In the genomic region with DNA sequence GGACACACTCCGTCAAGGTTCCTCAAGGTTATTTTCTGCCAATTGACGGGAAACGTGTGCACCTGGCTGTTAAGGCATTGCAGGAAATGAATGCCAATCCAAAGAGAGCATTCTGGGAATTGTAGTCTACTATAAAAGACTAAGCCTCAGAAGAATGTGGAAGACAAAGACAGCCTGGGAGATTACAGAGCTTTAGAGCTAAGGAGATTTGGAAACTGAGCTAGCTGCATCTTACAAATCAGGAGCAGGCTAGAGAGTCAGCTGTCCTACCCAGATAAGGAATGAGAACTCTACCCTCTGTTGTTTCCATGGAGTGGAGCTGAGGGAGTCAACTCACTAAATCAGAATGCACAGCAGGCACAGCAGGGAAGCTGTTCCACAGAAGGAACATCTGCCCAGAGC, we compare ENCODE assay signal across 11 mouse cellular contexts. TPM values are rescaled to one million over a fixed set of nuclear protein-coding genes. Genes with fewer than 3 reads are reported as not detected.
DNase-seq lines count a peak whose midpoint lies in the region; ATAC-seq and TF ChIP-seq lines count a peak whose summit lies in the region.
"Had no signal": no experiment of that assay in that cellular context is flagged by ENCODE, and none has a peak within 500 bp of the region (broad histone marks: within the 10 kb centered on the region; RNA-seq: fewer than 3 reads in every experiment).

No protein-coding gene starts in this region.

- H3K9me3 ChIP-seq in hindbrain, embryonic 14.5 days (ENCODE audit: control insufficient read depth, low read length), result no peaks in the 10 kb centered on the region
- no peaks in the 10 kb centered on the region for H3K9me3 ChIP-seq in hindbrain, embryonic 11.5 days (ENCODE audit: control insufficient read depth, low read length)
- H3K9me3 ChIP-seq in forebrain, embryonic 15.5 days, result no peaks in the 10 kb centered on the region
- no peaks in the 10 kb centered on the region for H3K9me3 ChIP-seq in midbrain, embryonic 15.5 days
- H3K9me3 ChIP-seq: embryonic facial prominence, embryonic 13.5 days; limb, embryonic 10.5 days had no signal

- no peak for TF ChIP-seq POLR2A in brain, embryonic 14.5 days (IDR thresholded peaks at IDR 0.05; ENCODE audit: borderline replicate concordance, extremely low read depth, insufficient read depth, insufficient read length, poor library complexity, severe bottlenecking)

- ATAC-seq in hindbrain, embryonic 14.5 days (ENCODE audit: low FRiP score), result peak; percentile 52
- no peak for ATAC-seq in hindbrain, embryonic 11.5 days (ENCODE audit: low FRiP score)
- ATAC-seq in forebrain, embryonic 15.5 days (replicated peaks), result peak; percentile 59
- peak; percentile 72 for ATAC-seq in midbrain, embryonic 15.5 days (replicated peaks)

- H3K4me2 ChIP-seq in hindbrain, embryonic 14.5 days (replicated peaks), result peak overlapping the region; percentile 22; the same call in 1 of the 2 replicates
- no peak overlapping the region for H3K4me2 ChIP-seq in hindbrain, embryonic 11.5 days (replicated peaks; ENCODE audit: low read depth, low read length)
- H3K4me2 ChIP-seq in forebrain, embryonic 15.5 days (replicated peaks), result no peak overlapping the region
- peak overlapping the region; percentile 34 for H3K4me2 ChIP-seq in midbrain, embryonic 15.5 days
- H3K4me2 ChIP-seq: embryonic facial prominence, embryonic 13.5 days had no signal

- TF ChIP-seq CTCF in brain, embryonic 14.5 days (IDR thresholded peaks at IDR 0.05; ENCODE audit: borderline replicate concordance, extremely low read depth, insufficient read depth, insufficient read length), result no peak

- peaks cover 8% of the 10 kb centered on the region for H3K4me1 ChIP-seq in hindbrain, embryonic 14.5 days (replicated peaks; ENCODE audit: control insufficient read depth, insufficient read depth, low read length)
- H3K4me1 ChIP-seq in hindbrain, embryonic 11.5 days (replicated peaks; ENCODE audit: control insufficient read depth, insufficient read depth, low read length), result no peaks in the 10 kb centered on the region
- H3K4me1 ChIP-seq in forebrain, embryonic 15.5 days, result peaks cover 6% of the 10 kb centered on the region; the same call in 1 of the 2 replicates
- H3K4me1 ChIP-seq in midbrain, embryonic 15.5 days, result peaks cover 14% of the 10 kb centered on the region
- H3K4me1 ChIP-seq: embryonic facial prominence, embryonic 13.5 days; limb, embryonic 10.5 days had no signal

- no peak overlapping the region for H3K9ac ChIP-seq in hindbrain, embryonic 14.5 days
- H3K9ac ChIP-seq in hindbrain, embryonic 11.5 days (ENCODE audit: low read depth, low read length), result no peak overlapping the region
- H3K9ac ChIP-seq in forebrain, embryonic 15.5 days (replicated peaks), result no peak overlapping the region
- no peak overlapping the region for H3K9ac ChIP-seq in midbrain, embryonic 15.5 days
- H3K9ac ChIP-seq: embryonic facial prominence, embryonic 13.5 days had no signal

- H3K36me3 ChIP-seq in hindbrain, embryonic 14.5 days (replicated peaks; ENCODE audit: control insufficient read depth, insufficient read depth), result no peaks in the 10 kb centered on the region
- no peaks in the 10 kb centered on the region for H3K36me3 ChIP-seq in hindbrain, embryonic 11.5 days (ENCODE audit: control insufficient read depth, insufficient read depth, low read length)
- H3K36me3 ChIP-seq in forebrain, embryonic 15.5 days, result no peaks in the 10 kb centered on the region
- H3K36me3 ChIP-seq in midbrain, embryonic 15.5 days (replicated peaks), result no peaks in the 10 kb centered on the region

- H3K27me3 ChIP-seq in hindbrain, embryonic 14.5 days (ENCODE audit: control insufficient read depth, insufficient read depth, low read length), result no peaks in the 10 kb centered on the region
- no peaks in the 10 kb centered on the region for H3K27me3 ChIP-seq in hindbrain, embryonic 11.5 days (ENCODE audit: control insufficient read depth, insufficient read depth, low read length)
- no peaks in the 10 kb centered on the region for H3K27me3 ChIP-seq in forebrain, embryonic 15.5 days
- H3K27me3 ChIP-seq in midbrain, embryonic 15.5 days (replicated peaks), result no peaks in the 10 kb centered on the region
- H3K27me3 ChIP-seq: embryonic facial prominence, embryonic 13.5 days had no signal

- H3K4me3 ChIP-seq in hindbrain, embryonic 14.5 days (replicated peaks; ENCODE audit: low read length), result no peak overlapping the region
- no peak overlapping the region for H3K4me3 ChIP-seq in hindbrain, embryonic 11.5 days (ENCODE audit: low read depth, low read length)
- H3K4me3 ChIP-seq in forebrain, embryonic 15.5 days, result no peak overlapping the region
- H3K4me3 ChIP-seq in midbrain, embryonic 15.5 days, result 0 out of 2 replicates have a peak overlapping the region, but pooled peaks have one; percentile 10
- H3K4me3 ChIP-seq: embryonic facial prominence, embryonic 13.5 days; limb, embryonic 10.5 days; myocyte had no signal

- WGBS in hindbrain, embryonic 14.5 days, result 10% methylated on average over 3 of the region's 3 CpGs
- WGBS in hindbrain, embryonic 11.5 days, result 25% methylated on average over 3 of the region's 3 CpGs
- 6% methylated on average over 3 of the region's 3 CpGs for WGBS in forebrain, embryonic 15.5 days
- 5% methylated on average over 3 of the region's 3 CpGs for WGBS in midbrain, embryonic 15.5 days

- peak; percentile 51 for DNase-seq in hindbrain, embryonic 14.5 days (ENCODE audit: low spot score)
- DNase-seq in hindbrain, embryonic 11.5 days (ENCODE audit: low spot score), result no peak
- peak; percentile 67 for DNase-seq in brain, embryonic 14.5 days (ENCODE audit: low read depth)
- no peak for DNase-seq in B cell, adult 2 months
- no peak for DNase-seq in adrenal gland, postnatal 10 days
- no peak for DNase-seq in right cerebral cortex, postnatal 36 days (ENCODE audit: low spot score in 2 of 2)

- H3K27ac ChIP-seq in hindbrain, embryonic 14.5 days, result peak overlapping the region; percentile 75
- H3K27ac ChIP-seq in hindbrain, embryonic 11.5 days (ENCODE audit: low read depth, low read length), result no peak overlapping the region
- H3K27ac ChIP-seq in forebrain, embryonic 15.5 days (replicated peaks), result peak overlapping the region; percentile 64
- H3K27ac ChIP-seq in midbrain, embryonic 15.5 days, result peak overlapping the region; percentile 81
- H3K27ac ChIP-seq: embryonic facial prominence, embryonic 13.5 days; limb, embryonic 10.5 days had no signal

RNA-seq across cellular contexts. Expression of gene Atg4b, which starts 19.4 kb away (rescaled TPM):
- polyA plus RNA-seq in hindbrain, embryonic 14.5 days (2014; fragmentation: Nextera tagmentation; extraction: Ambion mirVana), result 89.3 and 91.7 TPM in 2 replicates
- 89.7 and 101 TPM in 2 replicates for polyA plus RNA-seq in hindbrain, embryonic 11.5 days (2014; fragmentation: Nextera tagmentation; extraction: Ambion mirVana)
- polyA plus RNA-seq in brain, embryonic 14.5 days (2012; rRNA removed), result 70.7 and 78.1 TPM in 2 replicates
- 104 and 106 TPM in 2 replicates for polyA plus RNA-seq in forebrain, embryonic 15.5 days (2015; fragmentation: Nextera tagmentation; extraction: Ambion mirVana)
- 107 and 108 TPM in 2 replicates for polyA plus RNA-seq in midbrain, embryonic 15.5 days (2015; fragmentation: Nextera tagmentation; extraction: Ambion mirVana)
- total RNA-seq in adrenal gland, postnatal 10 days (2021), result 10 to 100 TPM; 62.2 to 75.5 TPM

RNA-seq across cellular contexts. Expression of gene Thap4, which starts 22.8 kb away (rescaled TPM):
- polyA plus RNA-seq in hindbrain, embryonic 14.5 days (2014; fragmentation: Nextera tagmentation; extraction: Ambion mirVana), result 40.6 and 42.8 TPM in 2 replicates
- polyA plus RNA-seq in hindbrain, embryonic 11.5 days (2014; fragmentation: Nextera tagmentation; extraction: Ambion mirVana), result 34.3 and 43.0 TPM in 2 replicates
- 44.9 and 53.1 TPM in 2 replicates for polyA plus RNA-seq in brain, embryonic 14.5 days (2012; rRNA removed)
- 43.1 and 47.4 TPM in 2 replicates for polyA plus RNA-seq in forebrain, embryonic 15.5 days (2015; fragmentation: Nextera tagmentation; extraction: Ambion mirVana)
- polyA plus RNA-seq in midbrain, embryonic 15.5 days (2015; fragmentation: Nextera tagmentation; extraction: Ambion mirVana), result 54.7 and 56.8 TPM in 2 replicates
- total RNA-seq in adrenal gland, postnatal 10 days (2021), result 10 to 100 TPM; 46.0 to 51.7 TPM

RNA-seq across cellular contexts. Expression of gene Bok, which starts 46.4 kb away (rescaled TPM):
- 79.8 and 82.4 TPM in 2 replicates for polyA plus RNA-seq in hindbrain, embryonic 14.5 days (2014; fragmentation: Nextera tagmentation; extraction: Ambion mirVana)
- 29.4 and 30.6 TPM in 2 replicates for polyA plus RNA-seq in hindbrain, embryonic 11.5 days (2014; fragmentation: Nextera tagmentation; extraction: Ambion mirVana)
- 61.5 and 80.8 TPM in 2 replicates for polyA plus RNA-seq in brain, embryonic 14.5 days (2012; rRNA removed)
- polyA plus RNA-seq in forebrain, embryonic 15.5 days (2015; fragmentation: Nextera tagmentation; extraction: Ambion mirVana), result 95.8 and 96.3 TPM in 2 replicates
- 104 TPM in 2 replicates for polyA plus RNA-seq in midbrain, embryonic 15.5 days (2015; fragmentation: Nextera tagmentation; extraction: Ambion mirVana)
- 10 to 100 TPM; 17.4 to 21.0 TPM for total RNA-seq in adrenal gland, postnatal 10 days (2021)

Comparison
In these comparisons a context has a peak if more than half of its experiments do, and no peak if none do; other contexts are left out.
1. DNase-seq: peak in hindbrain, embryonic 14.5 days (single experiment) and brain, embryonic 14.5 days (single experiment); none in hindbrain, embryonic 11.5 days (single experiment), B cell, adult 2 months (0 of 2), adrenal gland, postnatal 10 days (single experiment) and right cerebral cortex, postnatal 36 days (0 of 2).
2. H3K4me2 ChIP-seq: peak in hindbrain, embryonic 14.5 days (single experiment) and midbrain, embryonic 15.5 days (single experiment); none in hindbrain, embryonic 11.5 days (single experiment) and forebrain, embryonic 15.5 days (single experiment).